Mouse (Mus musculus): ENCODE data around the gene Slc2a9. TPM values are rescaled to one million over a fixed set of nuclear protein-coding genes. Genes with fewer than 3 reads are reported as not detected.
A peak's percentile ranks its signal among the peaks of the same experiment; 100 is the strongest.

Slc2a9 gene
- polyA plus RNA-seq, 1 experiment from 2014 or later: 0.20 TPM

- no peaks in the 10 kb centered on the region for H3K9me3 ChIP-seq (replicated peaks)
- WGBS: 87% methylated on average over 3 of the region's 3 CpGs
- H3K27ac ChIP-seq: no peak overlapping the region
These were observed 33.9 kb upstream of the Slc2a9 start for GRCm38 (mm10) chr5:38536822-38537221.

GRCm38 (mm10) chr5:38532084-38532483 lies 29.1 kb upstream of the Slc2a9 start:
- WGBS: 78% methylated on average over 4 of the region's 4 CpGs
- no peak overlapping the region for H3K27ac ChIP-seq
- H3K9ac ChIP-seq: no peak overlapping the region
- H3K4me1 ChIP-seq (replicated peaks): no peaks in the 10 kb centered on the region
- H3K36me3 ChIP-seq: peaks cover 98% of the 10 kb centered on the region
- ATAC-seq (replicated peaks; ENCODE audit: insufficient number of reproducible peaks, insufficient read depth, low FRiP score, low read depth): no peak
- no peaks in the 10 kb centered on the region for H3K9me3 ChIP-seq (replicated peaks)
- H3K27me3 ChIP-seq: no peaks in the 10 kb centered on the region
- no peak overlapping the region for H3K4me3 ChIP-seq
- no peak overlapping the region for H3K4me2 ChIP-seq

More at GRCm38 (mm10) chr5:38536822-38537221, 33.9 kb upstream of the Slc2a9 start:
- no peak overlapping the region for H3K9ac ChIP-seq
- peaks cover 93% of the 10 kb centered on the region for H3K36me3 ChIP-seq
- H3K27me3 ChIP-seq: no peaks in the 10 kb centered on the region
- H3K4me3 ChIP-seq: no peak overlapping the region
- H3K4me2 ChIP-seq: no peak overlapping the region
- H3K4me1 ChIP-seq (replicated peaks): peaks cover 6% of the 10 kb centered on the region
- ATAC-seq (replicated peaks; ENCODE audit: insufficient number of reproducible peaks, insufficient read depth, low FRiP score, low read depth): no peak

- Histone ChIP-seq H3K9ac (no peak overlapping the region), H3K4me2 (no peak overlapping the region), H3K9me3 (replicated peaks) (no peaks in the 10 kb centered on the region), H3K27me3 (no peaks in the 10 kb centered on the region), H3K4me1 (replicated peaks) (no peaks in the 10 kb centered on the region), H3K36me3 (peaks cover 98% of the 10 kb centered on the region), H3K27ac (no peak overlapping the region), H3K4me3 (no peak overlapping the region)
- no peak for ATAC-seq (replicated peaks; ENCODE audit: insufficient number of reproducible peaks, insufficient read depth, low FRiP score, low read depth)
- WGBS: 74% methylated on average over 6 of the region's 6 CpGs
These were observed 26.9 kb upstream of the Slc2a9 start for GRCm38 (mm10) chr5:38529724-38530428.

- no peak overlapping the region for H3K4me2 ChIP-seq
- ATAC-seq (replicated peaks; ENCODE audit: insufficient number of reproducible peaks, insufficient read depth, low FRiP score, low read depth): no peak
- H3K27me3 ChIP-seq: no peaks in the 10 kb centered on the region
- H3K4me1 ChIP-seq (replicated peaks): no peaks in the 10 kb centered on the region
- no peak overlapping the region for H3K27ac ChIP-seq
- no peak overlapping the region for H3K9ac ChIP-seq
- no peaks in the 10 kb centered on the region for H3K9me3 ChIP-seq (replicated peaks)
- 94% methylated on average over 5 of the region's 5 CpGs for WGBS
- H3K36me3 ChIP-seq: peaks cover 32% of the 10 kb centered on the region
- no peak overlapping the region for H3K4me3 ChIP-seq
These were observed 20.0 kb upstream of the Slc2a9 start for GRCm38 (mm10) chr5:38522977-38523376.

- H3K9me3 ChIP-seq (replicated peaks): no peaks in the 10 kb centered on the region
- no peak overlapping the region for H3K9ac ChIP-seq
- no peak overlapping the region for H3K4me2 ChIP-seq
- no peaks in the 10 kb centered on the region for H3K4me1 ChIP-seq (replicated peaks)
- H3K27ac ChIP-seq: no peak overlapping the region
- no peak for ATAC-seq (replicated peaks; ENCODE audit: insufficient number of reproducible peaks, insufficient read depth, low FRiP score, low read depth)
- no peaks in the 10 kb centered on the region for H3K27me3 ChIP-seq
- 69% methylated on average over 1 of the region's 1 CpGs for WGBS
- no peak overlapping the region for H3K4me3 ChIP-seq
- peaks cover 10% of the 10 kb centered on the region for H3K36me3 ChIP-seq
These were observed 17.9 kb upstream of the Slc2a9 start for GRCm38 (mm10) chr5:38520838-38521237.

- Histone ChIP-seq H3K4me3 (no peak overlapping the region), H3K27me3 (no peaks in the 10 kb centered on the region), H3K4me2 (no peak overlapping the region), H3K9me3 (replicated peaks) (no peaks in the 10 kb centered on the region), H3K4me1 (replicated peaks) (peaks cover 6% of the 10 kb centered on the region; the same call in 1 of the 2 replicates), H3K36me3 (no peaks in the 10 kb centered on the region), H3K27ac (no peak overlapping the region), H3K9ac (no peak overlapping the region)
- 56% methylated on average over 6 of the region's 6 CpGs for whole genome bisulfite sequencing
- ATAC-seq (replicated peaks; ENCODE audit: insufficient number of reproducible peaks, insufficient read depth, low FRiP score, low read depth): no peak
These were observed 13.3 kb upstream of the Slc2a9 start for GRCm38 (mm10) chr5:38516267-38516666.

GRCm38 (mm10) chr5:38512991-38513390 lies 10.0 kb upstream of the Slc2a9 start:
- Histone ChIP-seq H3K9me3 (replicated peaks) (no peaks in the 10 kb centered on the region), H3K27me3 (no peaks in the 10 kb centered on the region), H3K27ac (no peak overlapping the region), H3K4me1 (replicated peaks) (peaks cover 6% of the 10 kb centered on the region; the same call in 1 of the 2 replicates), H3K9ac (no peak overlapping the region), H3K4me2 (no peak overlapping the region), H3K36me3 (no peaks in the 10 kb centered on the region), H3K4me3 (no peak overlapping the region)
- ATAC-seq (replicated peaks; ENCODE audit: insufficient number of reproducible peaks, insufficient read depth, low FRiP score, low read depth): no peak
- WGBS: 17% methylated on average over 2 of the region's 2 CpGs

- Histone ChIP-seq H3K36me3 (no peaks in the 10 kb centered on the region), H3K4me1 (replicated peaks) (peaks cover 6% of the 10 kb centered on the region; the same call in 1 of the 2 replicates), H3K27me3 (no peaks in the 10 kb centered on the region), H3K27ac (no peak overlapping the region), H3K9me3 (replicated peaks) (no peaks in the 10 kb centered on the region), H3K4me2 (no peak overlapping the region), H3K4me3 (no peak overlapping the region), H3K9ac (no peak overlapping the region)
- ATAC-seq (replicated peaks; ENCODE audit: insufficient number of reproducible peaks, insufficient read depth, low FRiP score, low read depth): no peak
- 28% methylated on average over 4 of the region's 4 CpGs for WGBS
These were observed 6.6 kb upstream of the Slc2a9 start for GRCm38 (mm10) chr5:38509568-38509967.

GRCm38 (mm10) chr5:38505435-38505765 lies 2.5 kb upstream of the Slc2a9 start:
- H3K4me3 ChIP-seq: no peak overlapping the region
- no peak overlapping the region for H3K4me2 ChIP-seq
- 0 out of 2 replicates have a peak, but pooled peaks have one; percentile 37 for ATAC-seq (replicated peaks; ENCODE audit: insufficient number of reproducible peaks, insufficient read depth, low FRiP score, low read depth)
- H3K9ac ChIP-seq: no peak overlapping the region
- H3K36me3 ChIP-seq: no peaks in the 10 kb centered on the region
- no peaks in the 10 kb centered on the region for H3K4me1 ChIP-seq (replicated peaks)
- H3K27me3 ChIP-seq: no peaks in the 10 kb centered on the region
- WGBS: 52% methylated on average over 3 of the region's 3 CpGs
- no peak overlapping the region for H3K27ac ChIP-seq
- H3K9me3 ChIP-seq (replicated peaks): no peaks in the 10 kb centered on the region

- H3K27me3 ChIP-seq: no peaks in the 10 kb centered on the region
- ATAC-seq (replicated peaks; ENCODE audit: insufficient number of reproducible peaks, insufficient read depth, low FRiP score, low read depth): 0 out of 2 replicates have a peak, but pooled peaks have one; percentile 27
- no peaks in the 10 kb centered on the region for H3K9me3 ChIP-seq (replicated peaks)
- 59% methylated on average over 6 of the region's 6 CpGs for WGBS
- H3K9ac ChIP-seq: no peak overlapping the region
- no peak overlapping the region for H3K4me2 ChIP-seq
- no peak overlapping the region for H3K4me3 ChIP-seq
- no peaks in the 10 kb centered on the region for H3K4me1 ChIP-seq (replicated peaks)
- no peaks in the 10 kb centered on the region for H3K36me3 ChIP-seq
- H3K27ac ChIP-seq: no peak overlapping the region
These were observed 1.9 kb upstream of the Slc2a9 start for GRCm38 (mm10) chr5:38504747-38505434.

GRCm38 (mm10) chr5:38504116-38504515 lies 1.2 kb upstream of the Slc2a9 start:
- no peaks in the 10 kb centered on the region for H3K9me3 ChIP-seq (replicated peaks)
- WGBS: 61% methylated on average over 1 of the region's 1 CpGs
- H3K4me3 ChIP-seq: no peak overlapping the region
- no peaks in the 10 kb centered on the region for H3K36me3 ChIP-seq
- H3K27ac ChIP-seq: no peak overlapping the region
- no peak overlapping the region for H3K4me2 ChIP-seq
- no peak for ATAC-seq (replicated peaks; ENCODE audit: insufficient number of reproducible peaks, insufficient read depth, low FRiP score, low read depth)
- no peaks in the 10 kb centered on the region for H3K4me1 ChIP-seq (replicated peaks)
- no peak overlapping the region for H3K9ac ChIP-seq
- no peaks in the 10 kb centered on the region for H3K27me3 ChIP-seq

GRCm38 (mm10) chr5:38500043-38500442 lies 2.9 kb downstream of the Slc2a9 start:
- 82% methylated on average over 8 of the region's 8 CpGs for WGBS
- H3K9ac ChIP-seq: no peak overlapping the region
- H3K4me2 ChIP-seq: no peak overlapping the region
- H3K4me1 ChIP-seq (replicated peaks): peaks cover 10% of the 10 kb centered on the region; the same call in 1 of the 2 replicates
- H3K36me3 ChIP-seq: no peaks in the 10 kb centered on the region
- H3K4me3 ChIP-seq: no peak overlapping the region
- H3K27ac ChIP-seq: no peak overlapping the region
- H3K27me3 ChIP-seq: no peaks in the 10 kb centered on the region
- no peaks in the 10 kb centered on the region for H3K9me3 ChIP-seq (replicated peaks)
- no peak for ATAC-seq (replicated peaks; ENCODE audit: insufficient number of reproducible peaks, insufficient read depth, low FRiP score, low read depth)

Data from heart, embryonic 15.5 days (tissue).